Mouse (Mus musculus) c-Kit-positive CD71-negative TER-119-negative erythroid progenitor cells, embryonic 14.5 days (primary cell): ENCODE results near the gene Cstf3.

Experiments
- DNase-seq: peaks from one replicate; pipeline ENCODE4 v3.0.0-alpha.2; 2013; ENCODE audit warnings: low read depth

The Cstf3 gene

GRCm38 (mm10) chr2:104604718-104605117 is 14.4 kb downstream of the Cstf3 start:
- DNase-seq, result no peak

- no peak for DNase-seq
Measured at GRCm38 (mm10) chr2:104605560-104605959, 15.2 kb downstream of the Cstf3 start.

- no peak for DNase-seq
Measured at GRCm38 (mm10) chr2:104614786-104615185, 24.5 kb downstream of the Cstf3 start.

GRCm38 (mm10) chr2:104615985-104616711 is 25.8 kb downstream of the Cstf3 start:
- DNase-seq, result no peak

GRCm38 (mm10) chr2:104658659-104659058 is 68.3 kb downstream of the Cstf3 start:
- DNase-seq, result no peak

- no peak for DNase-seq
Measured at GRCm38 (mm10) chr2:104663372-104664100, 73.2 kb downstream of the Cstf3 start.

- DNase-seq, result no peak
Measured at GRCm38 (mm10) chr2:104669122-104669804, 78.9 kb downstream of the Cstf3 start.

GRCm38 (mm10) chr2:104671724-104672123 is 81.4 kb downstream of the Cstf3 start:
- DNase-seq, result no peak

- no peak for DNase-seq
Measured at GRCm38 (mm10) chr2:104677326-104677725, 87.0 kb downstream of the Cstf3 start.

GRCm38 (mm10) chr2:104684771-104685170 is 94.4 kb downstream of the Cstf3 start:
- no peak for DNase-seq

GRCm38 (mm10) chr2:104685418-104685817 is 95.1 kb downstream of the Cstf3 start:
- DNase-seq, result peak; percentile 68

- DNase-seq, result peak; percentile 34
Measured at GRCm38 (mm10) chr2:104687261-104687660, 96.9 kb downstream of the Cstf3 start.

GRCm38 (mm10) chr2:104688321-104688720 is 98.0 kb downstream of the Cstf3 start:
- no peak for DNase-seq

GRCm38 (mm10) chr2:104688724-104689123 is 98.4 kb downstream of the Cstf3 start:
- DNase-seq, result no peak

GRCm38 (mm10) chr2:104690720-104691119 is 100.4 kb downstream of the Cstf3 start:
- DNase-seq, result no peak

- DNase-seq, result no peak
Measured at GRCm38 (mm10) chr2:104692551-104692950, 102.2 kb downstream of the Cstf3 start.

- DNase-seq, result no peak
Measured at GRCm38 (mm10) chr2:104699659-104700058, 109.3 kb downstream of the Cstf3 start.

GRCm38 (mm10) chr2:104703158-104703557 is 112.8 kb downstream of the Cstf3 start:
- no peak for DNase-seq

- no peak for DNase-seq
Measured at GRCm38 (mm10) chr2:104704355-104704754, 114.0 kb downstream of the Cstf3 start.

GRCm38 (mm10) chr2:104709786-104710337 is 119.5 kb downstream of the Cstf3 start:
- DNase-seq, result no peak

GRCm38 (mm10) chr2:104710670-104711370 is 120.5 kb downstream of the Cstf3 start:
- DNase-seq, result no peak
